In the genomic region with DNA sequence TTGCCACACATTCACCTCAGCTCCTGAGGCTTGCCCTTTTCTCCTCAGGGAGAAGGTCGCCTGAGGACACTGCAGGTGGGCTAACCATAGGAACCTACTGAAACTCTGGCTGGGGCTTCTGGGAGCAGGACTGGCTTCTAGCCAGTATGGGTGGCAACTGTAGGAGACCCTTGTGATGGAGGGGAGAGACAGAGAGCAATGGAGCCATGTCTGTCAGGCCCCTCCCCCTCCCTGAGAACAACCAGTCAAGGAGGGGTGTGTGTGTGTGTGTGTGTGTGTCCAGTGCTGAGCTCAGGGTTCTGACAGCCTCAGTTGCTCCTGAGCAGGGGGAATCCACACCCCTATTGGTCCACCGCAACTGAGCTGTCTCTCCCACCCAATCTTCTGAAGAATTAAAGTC, we compare ENCODE assay signal across 19 mouse cellular contexts. TPM values are rescaled to one million over a fixed set of nuclear protein-coding genes. Genes with fewer than 3 reads are reported as not detected.
DNase-seq lines count a peak whose midpoint lies in the region; ATAC-seq and TF ChIP-seq lines count a peak whose summit lies in the region.
"Had no signal": no experiment of that assay in that cellular context is flagged by ENCODE, and none has a peak within 500 bp of the region (broad histone marks: within the 10 kb centered on the region; RNA-seq: fewer than 3 reads in every experiment).

No protein-coding gene starts in this region.

- 52% methylated on average over 2 of the region's 2 CpGs for WGBS in kidney, embryonic 15.5 days
- WGBS in stomach, embryonic 15.5 days = 63% methylated on average over 2 of the region's 2 CpGs
- WGBS in stomach, postnatal 0 days = 59% methylated on average over 2 of the region's 2 CpGs
- 62% methylated on average over 2 of the region's 2 CpGs for WGBS in limb, embryonic 10.5 days

- no peak overlapping the region for H3K9ac ChIP-seq in kidney, embryonic 15.5 days
- H3K9ac ChIP-seq in stomach, embryonic 15.5 days = no peak overlapping the region
- no peak overlapping the region for H3K9ac ChIP-seq in stomach, postnatal 0 days (ENCODE audit: low read length)
- H3K9ac ChIP-seq: forebrain, embryonic 15.5 days had no signal

- no peaks in the 10 kb centered on the region for H3K9me3 ChIP-seq in kidney, embryonic 15.5 days (replicated peaks)
- H3K9me3 ChIP-seq in stomach, embryonic 15.5 days = no peaks in the 10 kb centered on the region
- H3K9me3 ChIP-seq in stomach, postnatal 0 days (ENCODE audit: control insufficient read depth, low read length) = no peaks in the 10 kb centered on the region
- H3K9me3 ChIP-seq in limb, embryonic 10.5 days (replicated peaks) = no peaks in the 10 kb centered on the region
- H3K9me3 ChIP-seq: forebrain, embryonic 10.5 days; forebrain, embryonic 15.5 days; G1E; hindbrain, embryonic 13.5 days had no signal

- intact Hi-C loops in gastrocnemius, adult 2 months (cut with DNase I) = no loop called here

- H3K27ac ChIP-seq in gastrocnemius, adult 2 months = peak overlapping the region; percentile 5; the same call in 1 of the 2 replicates
- 0 out of 2 replicates have a peak overlapping the region, but pooled peaks have one; percentile 41 for H3K27ac ChIP-seq in kidney, embryonic 15.5 days
- peak overlapping the region; percentile 31; the same call in 1 of the 2 replicates for H3K27ac ChIP-seq in stomach, embryonic 15.5 days
- H3K27ac ChIP-seq in stomach, postnatal 0 days (replicated peaks) = no peak overlapping the region
- 0 out of 2 replicates have a peak overlapping the region, but pooled peaks have one; percentile 10 for H3K27ac ChIP-seq in limb, embryonic 10.5 days
- H3K27ac ChIP-seq: forebrain, embryonic 15.5 days had no signal

- no peak for TF ChIP-seq EP300 in stomach, postnatal 0 days (optimal IDR thresholded peaks at IDR 0.05)

- no peak for ATAC-seq in kidney, embryonic 15.5 days (replicated peaks; ENCODE audit: low FRiP score)
- no peak for ATAC-seq in stomach, embryonic 15.5 days (ENCODE audit: insufficient read depth, low FRiP score, low read depth)
- no peak for ATAC-seq in stomach, postnatal 0 days (ENCODE audit: low FRiP score, low TSS enrichment)
- ATAC-seq: forebrain, embryonic 15.5 days had no signal

- H3K36me3 ChIP-seq in kidney, embryonic 15.5 days = no peaks in the 10 kb centered on the region
- H3K36me3 ChIP-seq in stomach, embryonic 15.5 days = no peaks in the 10 kb centered on the region
- no peaks in the 10 kb centered on the region for H3K36me3 ChIP-seq in stomach, postnatal 0 days (ENCODE audit: control insufficient read depth, insufficient read depth, low read length)
- no peaks in the 10 kb centered on the region for H3K36me3 ChIP-seq in limb, embryonic 10.5 days
- H3K36me3 ChIP-seq: forebrain, embryonic 10.5 days; forebrain, embryonic 15.5 days; G1E; hindbrain, embryonic 13.5 days had no signal

- peaks cover 40% of the 10 kb centered on the region for H3K4me1 ChIP-seq in kidney, embryonic 15.5 days
- peaks cover 30% of the 10 kb centered on the region for H3K4me1 ChIP-seq in stomach, embryonic 15.5 days
- H3K4me1 ChIP-seq in stomach, postnatal 0 days (replicated peaks; ENCODE audit: control insufficient read depth, insufficient read depth) = peaks cover 5% of the 10 kb centered on the region; the same call in 1 of the 2 replicates
- H3K4me1 ChIP-seq in limb, embryonic 10.5 days = peaks cover 44% of the 10 kb centered on the region

- no peaks in the 10 kb centered on the region for H3K27me3 ChIP-seq in kidney, embryonic 15.5 days
- H3K27me3 ChIP-seq in stomach, embryonic 15.5 days (replicated peaks) = no peaks in the 10 kb centered on the region
- no peaks in the 10 kb centered on the region for H3K27me3 ChIP-seq in stomach, postnatal 0 days (ENCODE audit: control insufficient read depth, insufficient read depth, low read length)
- no peaks in the 10 kb centered on the region for H3K27me3 ChIP-seq in limb, embryonic 10.5 days (ENCODE audit: low read depth, poor library complexity, severe bottlenecking)
- H3K27me3 ChIP-seq: forebrain, embryonic 15.5 days; hindbrain, embryonic 13.5 days had no signal

- TF ChIP-seq CTCF in gastrocnemius, adult 2 months (IDR thresholded peaks at IDR 0.05) = no peak
- no peak for TF ChIP-seq CTCF in stomach, postnatal 0 days (IDR thresholded peaks at IDR 0.05; ENCODE audit: low read depth)

- H3K4me3 ChIP-seq in gastrocnemius, adult 2 months = no peak overlapping the region
- H3K4me3 ChIP-seq in kidney, embryonic 15.5 days (replicated peaks) = no peak overlapping the region
- no peak overlapping the region for H3K4me3 ChIP-seq in stomach, embryonic 15.5 days (replicated peaks)
- H3K4me3 ChIP-seq in stomach, postnatal 0 days (ENCODE audit: low read depth, low read length) = no peak overlapping the region
- H3K4me3 ChIP-seq in limb, embryonic 10.5 days = no peak overlapping the region
- H3K4me3 ChIP-seq: erythroblast, embryonic 14.5 days; forebrain, embryonic 10.5 days; forebrain, embryonic 15.5 days; hindbrain, embryonic 13.5 days had no signal

- no peak overlapping the region for H3K4me2 ChIP-seq in kidney, embryonic 15.5 days
- H3K4me2 ChIP-seq in stomach, embryonic 15.5 days = no peak overlapping the region
- H3K4me2 ChIP-seq in stomach, postnatal 0 days (replicated peaks; ENCODE audit: low read depth) = no peak overlapping the region
- H3K4me2 ChIP-seq: forebrain, embryonic 15.5 days; hindbrain, embryonic 13.5 days had no signal

- peak; percentile 12 for DNase-seq in gastrocnemius, adult 2 months
- no peak for DNase-seq in gastrocnemius, postnatal 10 days
- DNase-seq in kidney, postnatal 25 days = no peak
- no peak for DNase-seq in stomach, postnatal 0 days (ENCODE audit: low spot score)
- no peak for DNase-seq in limb, embryonic 10.5 days (ENCODE audit: low spot score)
- DNase-seq in spleen, adult 18-20 months = no peak
- DNase-seq: adrenal gland, adult 8-10 months; adrenal gland, postnatal 36 days; cerebellum, adult 2 months; gastrocnemius, postnatal 25 days; heart, postnatal 4 days had no signal

RNA-seq across cellular contexts. Expression of gene Cstad, which starts 7.2 kb away (rescaled TPM):
- total RNA-seq in gastrocnemius, adult 2 months (2021) = 1 to 10 TPM in 1 of 2 experiments, under 1 TPM in 1; 0.47 to 1.8 TPM
- 1 to 10 TPM; 5.3 to 5.9 TPM for total RNA-seq in gastrocnemius, postnatal 10 days (2021)
- polyA plus RNA-seq in kidney, embryonic 15.5 days (2015; fragmentation: Nextera tagmentation; extraction: Ambion mirVana) = 1.2 and 1.8 TPM in 2 replicates
- polyA plus RNA-seq in stomach, embryonic 15.5 days (2015; fragmentation: Nextera tagmentation; extraction: Ambion mirVana) = 0.71 and 0.72 TPM in 2 replicates
- polyA plus RNA-seq in stomach, postnatal 0 days (2015; fragmentation: Nextera tagmentation; extraction: Ambion mirVana) = 0.57 and 0.63 TPM in 2 replicates
- 0.55 and 0.95 TPM in 2 replicates for polyA plus RNA-seq in limb, embryonic 10.5 days (2016; fragmentation: Nextera tagmentation; extraction: Ambion mirVana)
- total RNA-seq: granulocyte monocyte progenitor cell, adult 5-6 weeks had no signal
- polyA plus RNA-seq: erythroblast, embryonic 14.5 days; G1E had no signal
